9 mouse cellular contexts compared by ENCODE assay signal in genomic region chr5:98016247-98017203, GRCm38 (mm10). TPM values are rescaled to one million over a fixed set of nuclear protein-coding genes. Genes with fewer than 3 reads are reported as not detected.
A peak's percentile ranks its signal among the peaks of the same experiment; 100 is the strongest.
DNase-seq lines count a peak whose midpoint lies in the region; ATAC-seq lines count a peak whose summit lies in the region.
"Had no signal": no experiment of that assay in that cellular context is flagged by ENCODE, and none has a peak within 500 bp of the region (broad histone marks: within the 10 kb centered on the region; RNA-seq: fewer than 3 reads in every experiment).

No protein-coding gene starts in this region.

- DNase-seq in kidney, adult 9 months: peak; percentile 23
- DNase-seq in kidney, adult 11 months: no peak
- DNase-seq in right cerebral cortex, adult 18-20 months: no peak
- DNase-seq in layer of hippocampus, postnatal 25 days (ENCODE audit: extremely low spot score in 1 of 2, low spot score in 1 of 2): no peak
- no peak for DNase-seq in retina, postnatal 1 day

- 73% methylated on average over 20 of the region's 20 CpGs for WGBS in intestine, embryonic 16.5 days
- 75% methylated on average over 20 of the region's 20 CpGs for WGBS in neural tube, embryonic 13.5 days

- H3K9ac ChIP-seq in intestine, embryonic 16.5 days (ENCODE audit: low read depth, low read length): no peak overlapping the region
- H3K9ac ChIP-seq in neural tube, embryonic 13.5 days: no peak overlapping the region

- H3K36me3 ChIP-seq in intestine, embryonic 16.5 days (ENCODE audit: control insufficient read depth, insufficient read depth, low read length): no peaks in the 10 kb centered on the region
- no peaks in the 10 kb centered on the region for H3K36me3 ChIP-seq in neural tube, embryonic 13.5 days

- no peaks in the 10 kb centered on the region for H3K9me3 ChIP-seq in intestine, embryonic 16.5 days (ENCODE audit: control insufficient read depth, low read length)
- no peaks in the 10 kb centered on the region for H3K9me3 ChIP-seq in neural tube, embryonic 13.5 days

- no peak overlapping the region for H3K4me3 ChIP-seq in brown adipose tissue, adult 24 weeks (ENCODE audit: insufficient read depth, low read depth, low read length)
- H3K4me3 ChIP-seq in intestine, embryonic 16.5 days (ENCODE audit: low read length): no peak overlapping the region
- no peak overlapping the region for H3K4me3 ChIP-seq in neural tube, embryonic 13.5 days

- ATAC-seq in intestine, embryonic 16.5 days: peak; percentile 93
- 0 out of 2 replicates have a peak, but pooled peaks have one; percentile 36 for ATAC-seq in neural tube, embryonic 13.5 days (ENCODE audit: low read depth)
- ATAC-seq: Patski had no signal

- peak overlapping the region; percentile 24; the same call in 1 of the 2 replicates for H3K4me2 ChIP-seq in intestine, embryonic 16.5 days (ENCODE audit: low read depth, low read length)
- H3K4me2 ChIP-seq in neural tube, embryonic 13.5 days: peak overlapping the region; percentile 24; the same call in 1 of the 2 replicates

- H3K27me3 ChIP-seq in intestine, embryonic 16.5 days (replicated peaks; ENCODE audit: control insufficient read depth, insufficient read depth, low read length): no peaks in the 10 kb centered on the region
- no peaks in the 10 kb centered on the region for H3K27me3 ChIP-seq in neural tube, embryonic 13.5 days
- H3K27me3 ChIP-seq: Patski had no signal

- H3K4me1 ChIP-seq in brown adipose tissue, adult 24 weeks (ENCODE audit: control insufficient read depth, insufficient read depth, insufficient read length, low read length): 0 out of 2 replicates have a peak, but pooled peaks cover 5% of the 10 kb centered on the region
- peaks cover 6% of the 10 kb centered on the region; the same call in 1 of the 2 replicates for H3K4me1 ChIP-seq in intestine, embryonic 16.5 days (ENCODE audit: control insufficient read depth, insufficient read depth, low read length)
- H3K4me1 ChIP-seq in neural tube, embryonic 13.5 days (replicated peaks): peaks cover 9% of the 10 kb centered on the region; the same call in 1 of the 2 replicates

- peak overlapping the region; percentile 53; the same call in 1 of the 2 replicates for H3K27ac ChIP-seq in brown adipose tissue, adult 24 weeks (replicated peaks; ENCODE audit: low read depth, low read length)
- peak overlapping the region; percentile 22 for H3K27ac ChIP-seq in intestine, embryonic 16.5 days (ENCODE audit: low read length)
- no peak overlapping the region for H3K27ac ChIP-seq in neural tube, embryonic 13.5 days (replicated peaks)

RNA-seq across cellular contexts. Expression of gene Antxr2, which starts 14.3 kb away (rescaled TPM):
- polyA plus RNA-seq in brown adipose tissue, adult 24 weeks (2012; ENCODE audit: insufficient read depth, insufficient read length, missing spikeins): 11.3 and 12.7 TPM in 2 replicates
- polyA plus RNA-seq in intestine, embryonic 16.5 days (2015; fragmentation: Nextera tagmentation; extraction: Ambion mirVana): 19.7 and 21.3 TPM in 2 replicates
- polyA plus RNA-seq in neural tube, embryonic 13.5 days (2015; fragmentation: Nextera tagmentation; extraction: Ambion mirVana): 11.6 and 13.8 TPM in 2 replicates
- total RNA-seq in layer of hippocampus, postnatal 25 days (2021): 1 to 10 TPM; 2.0 to 2.1 TPM
